Mouse (Mus musculus): ENCODE results near the gene Vmn1r130. TPM values are rescaled to one million over a fixed set of nuclear protein-coding genes. Genes with fewer than 3 reads are reported as not detected.

The Vmn1r130 gene
- not detected for polyA plus RNA-seq (2015; fragmentation: Illumina TruSeq; extraction: RNeasy Lipid Tissue Mini Kit (QIAGEN cat#74804); ENCODE audit: insufficient read depth, low read depth, low replicate concordance)

DNA sequence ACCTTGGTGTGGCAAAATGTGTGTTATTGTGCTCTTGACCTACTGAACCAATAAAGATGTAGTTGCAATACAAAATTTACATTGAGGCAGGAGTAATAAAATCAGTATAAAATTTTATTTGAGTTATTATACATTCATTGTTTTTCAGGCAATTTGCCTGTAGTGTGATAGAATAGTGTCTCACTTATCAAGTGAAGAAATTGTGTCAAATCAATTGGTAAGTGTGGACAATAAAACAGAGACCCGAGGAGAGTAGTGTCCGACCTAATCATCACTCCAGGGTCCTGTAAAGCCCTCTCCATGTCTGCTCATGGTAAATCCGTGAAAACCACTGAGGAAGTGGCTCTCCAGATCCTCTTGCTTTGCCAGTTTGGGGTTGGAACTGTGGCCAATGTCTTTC lies at the start of gene Vmn1r130:
Vmn1r130 (plus strand) TSS at position 301 of the 400 bp plus-strand sequence.

DNA sequence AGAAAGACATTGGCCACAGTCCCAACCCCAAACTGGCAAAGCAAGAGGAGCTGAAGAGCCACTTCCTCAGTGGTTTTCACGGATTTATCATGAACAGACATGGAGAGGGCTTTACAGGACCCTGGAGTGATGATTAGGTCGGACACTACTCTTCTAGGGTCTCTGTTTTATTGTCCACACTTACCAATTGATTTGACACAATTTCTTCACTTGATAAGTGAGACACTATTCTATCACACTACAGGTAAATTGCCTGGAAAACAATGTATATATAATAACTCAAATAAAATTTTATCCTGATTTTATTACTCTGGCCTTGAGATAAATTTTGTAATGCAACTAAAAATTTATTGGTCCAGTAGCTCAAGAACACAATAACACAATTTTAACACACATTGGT lies 34.4 kb downstream of the Vmn1r130 start, which contains the start of gene Vmn1r131:
Vmn1r131 (minus strand) TSS at position 101 of the 400 bp plus-strand sequence.

Other genes starting within 250 kb of the Vmn1r130 start
- gene Vmn1r125, start 239.6 kb upstream of the Vmn1r130 start, polyA plus RNA-seq (2015; fragmentation: Illumina TruSeq; extraction: RNeasy Lipid Tissue Mini Kit (QIAGEN cat#74804); ENCODE audit: insufficient read depth, low read depth, low replicate concordance), result not detected
- not detected for gene Vmn1r126, start 210.3 kb upstream of the Vmn1r130 start, polyA plus RNA-seq (2015; fragmentation: Illumina TruSeq; extraction: RNeasy Lipid Tissue Mini Kit (QIAGEN cat#74804); ENCODE audit: insufficient read depth, low read depth, low replicate concordance)
- not detected for gene Vmn1r127, start 191.9 kb upstream of the Vmn1r130 start, polyA plus RNA-seq (2015; fragmentation: Illumina TruSeq; extraction: RNeasy Lipid Tissue Mini Kit (QIAGEN cat#74804); ENCODE audit: insufficient read depth, low read depth, low replicate concordance)
- not detected for gene Vmn1r128, start 162.4 kb upstream of the Vmn1r130 start, polyA plus RNA-seq (2015; fragmentation: Illumina TruSeq; extraction: RNeasy Lipid Tissue Mini Kit (QIAGEN cat#74804); ENCODE audit: insufficient read depth, low read depth, low replicate concordance)
- gene Vmn1r129, start 150.5 kb upstream of the Vmn1r130 start, polyA plus RNA-seq (2015; fragmentation: Illumina TruSeq; extraction: RNeasy Lipid Tissue Mini Kit (QIAGEN cat#74804); ENCODE audit: insufficient read depth, low read depth, low replicate concordance), result not detected
- gene Gm6882, start 79.0 kb upstream of the Vmn1r130 start, polyA plus RNA-seq (2015; fragmentation: Illumina TruSeq; extraction: RNeasy Lipid Tissue Mini Kit (QIAGEN cat#74804); ENCODE audit: insufficient read depth, low read depth, low replicate concordance), result not detected
- gene Vmn1r131, start 34.3 kb downstream of the Vmn1r130 start, polyA plus RNA-seq (2015; fragmentation: Illumina TruSeq; extraction: RNeasy Lipid Tissue Mini Kit (QIAGEN cat#74804); ENCODE audit: insufficient read depth, low read depth, low replicate concordance), result not detected
- gene Vmn1r132, start 102.3 kb downstream of the Vmn1r130 start, polyA plus RNA-seq (2015; fragmentation: Illumina TruSeq; extraction: RNeasy Lipid Tissue Mini Kit (QIAGEN cat#74804); ENCODE audit: insufficient read depth, low read depth, low replicate concordance), result not detected
- not detected for gene Gm4175, start 249.7 kb downstream of the Vmn1r130 start, polyA plus RNA-seq (2015; fragmentation: Illumina TruSeq; extraction: RNeasy Lipid Tissue Mini Kit (QIAGEN cat#74804); ENCODE audit: insufficient read depth, low read depth, low replicate concordance)

All from pancreas, adult 10 weeks (tissue).